Mouse (Mus musculus) layer of hippocampus, adult 2 months (tissue): ENCODE results near the gene Grik2. TPM values are rescaled to one million over a fixed set of nuclear protein-coding genes. Genes with fewer than 3 reads are reported as not detected.

ENCODE experiments used
- DNase-seq, 2 experiments: peaks; one replicate each; pipeline ENCODE4 v3.0.0; 2022; ENCODE audit warnings: low spot score in 2 of 2
- H3K27ac ChIP-seq: fragments of 200-600 bp; 2 replicates; pipeline ENCODE4 v1.8.1; 2022
- H3K4me3 ChIP-seq: fragments of 200-600 bp; 2 replicates; pipeline ENCODE4 v1.8.1; 2022; ENCODE audit warnings: mild to moderate bottlenecking
- CTCF ChIP-seq: fragments of 200-600 bp; conservative IDR thresholded peaks from 2 replicates; pipeline ENCODE4 v1.8.1; 2022; ENCODE audit warnings: antibody characterized with exemption, mild to moderate bottlenecking, moderate library complexity
- total RNA-seq, 2 experiments: library from RNA; stranded (reverse); gene quantifications; 2 replicates each; pipeline ENCODE4 v1.2.3; 2021

Gene Grik2
- total RNA-seq, 2 experiments from 2014 or later, result 101 to 112 TPM

DNA sequence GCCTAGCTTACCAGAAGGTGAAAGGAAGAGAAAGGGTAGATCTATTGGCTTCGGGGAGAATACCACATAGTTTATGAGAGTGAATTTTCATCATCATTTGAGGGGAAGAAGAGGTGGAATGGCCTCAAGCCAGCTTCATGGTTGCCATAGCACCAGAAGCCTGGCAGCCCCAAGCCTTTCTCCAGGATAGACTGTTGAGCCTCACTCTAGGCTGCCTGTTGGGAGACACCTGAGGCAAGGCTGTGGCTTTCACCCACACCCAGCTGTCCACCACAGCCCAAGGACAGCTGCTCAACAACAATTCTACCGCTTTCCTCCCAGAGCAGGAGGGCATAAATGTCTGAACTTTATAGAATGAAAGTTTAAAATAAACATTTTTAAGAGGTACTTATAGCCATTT, 8.1 kb downstream of the Grik2 start:
- peak in 1 of 2 experiments; percentile 61 for DNase-seq

DNA sequence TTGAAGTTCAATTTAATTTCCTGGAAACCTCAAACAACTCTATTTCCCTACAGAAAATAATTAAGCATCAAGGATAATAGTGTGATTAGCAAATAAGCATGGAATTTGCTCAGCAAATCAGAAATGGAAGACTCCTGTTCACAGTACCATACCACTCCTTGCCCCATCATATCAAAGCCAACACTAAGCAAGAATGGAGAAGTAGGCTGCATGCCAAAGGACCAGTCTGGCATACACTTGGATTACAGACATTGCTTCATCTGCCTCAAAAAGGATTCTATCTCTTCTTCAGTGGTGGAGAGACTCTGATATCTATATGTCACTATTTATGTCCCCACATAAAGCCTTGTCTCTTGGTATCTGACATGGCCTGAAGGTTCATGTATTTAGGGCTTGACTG, 19.7 kb downstream of the Grik2 start:
- Histone ChIP-seq H3K4me3 (no peak overlapping the region), H3K27ac (no peak overlapping the region)
- DNase-seq, result no peak
- TF ChIP-seq CTCF, result no peak

More for the DNA sequence above, 8.1 kb downstream of the Grik2 start:
- Histone ChIP-seq H3K4me3 (peak overlapping the region; percentile 78), H3K27ac (peak overlapping the region; percentile 97)
- TF ChIP-seq CTCF, result no peak

DNA sequence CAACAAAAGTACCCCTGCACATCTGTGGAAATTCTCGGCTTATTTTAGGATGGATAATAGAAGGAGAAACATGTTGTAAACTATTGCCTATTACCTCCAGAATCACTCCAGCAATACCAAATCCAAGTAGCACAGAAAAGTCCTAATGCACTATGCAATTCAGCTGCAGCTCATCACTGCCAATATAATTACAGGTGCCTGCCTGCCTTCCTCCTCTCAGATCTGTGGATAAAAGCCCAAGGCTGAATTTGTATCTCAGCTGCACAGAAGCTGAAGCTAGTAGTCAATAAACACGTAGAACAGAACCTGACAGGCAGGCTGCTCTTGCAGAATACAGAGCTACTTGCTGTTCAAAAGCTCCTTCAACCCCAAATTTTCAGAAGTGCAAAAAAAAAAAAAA, 21.0 kb downstream of the Grik2 start:
- H3K4me3 ChIP-seq, result no peak overlapping the region
- H3K27ac ChIP-seq, result 0 out of 2 replicates have a peak overlapping the region, but pooled peaks have one; percentile 12
- TF ChIP-seq CTCF, result no peak
- no peak for DNase-seq

DNA sequence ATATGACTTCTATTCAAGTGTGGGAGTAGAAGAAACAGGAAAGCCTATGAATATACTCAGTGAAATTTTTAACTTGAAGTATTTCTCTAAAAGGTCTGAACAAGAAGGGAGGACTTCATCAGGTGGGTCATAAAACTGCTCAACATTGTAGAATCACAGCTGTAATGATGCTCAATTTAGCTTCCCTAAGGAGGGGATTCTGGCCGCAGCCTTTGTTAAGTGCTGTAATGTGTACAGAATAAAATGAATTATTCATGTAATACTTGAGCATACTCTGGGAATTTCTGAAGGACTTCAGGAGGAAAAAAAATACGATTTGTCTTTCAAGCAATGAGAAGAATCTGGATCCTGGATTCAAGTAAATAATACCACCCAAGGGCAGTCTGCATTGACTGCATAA, 26.0 kb downstream of the Grik2 start:
- Histone ChIP-seq H3K27ac (no peak overlapping the region), H3K4me3 (no peak overlapping the region)
- DNase-seq, result no peak
- no peak for TF ChIP-seq CTCF

DNA sequence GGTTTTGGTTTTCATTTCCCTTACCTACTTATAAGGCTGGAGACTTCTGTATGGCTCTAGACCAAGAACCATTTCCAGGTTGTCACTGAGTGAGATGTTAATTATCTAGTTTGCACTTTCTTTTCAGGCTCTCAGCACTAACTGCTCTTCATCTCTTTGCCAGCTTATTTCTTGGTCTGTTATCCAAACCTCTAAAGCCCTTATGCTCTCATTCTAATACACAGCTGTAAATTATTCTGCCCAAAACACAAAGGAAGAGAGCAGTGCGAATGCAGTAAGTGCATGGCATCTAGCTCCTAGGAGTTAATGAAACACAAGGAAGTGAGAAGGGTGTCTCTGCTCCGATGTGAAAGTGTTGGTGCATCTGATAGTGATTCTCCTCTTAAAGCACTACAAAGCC, 36.8 kb downstream of the Grik2 start:
- no peak for DNase-seq
- Histone ChIP-seq H3K4me3 (no peak overlapping the region), H3K27ac (peak overlapping the region; percentile 0; the same call in 1 of the 2 replicates)
- no peak for TF ChIP-seq CTCF

DNA sequence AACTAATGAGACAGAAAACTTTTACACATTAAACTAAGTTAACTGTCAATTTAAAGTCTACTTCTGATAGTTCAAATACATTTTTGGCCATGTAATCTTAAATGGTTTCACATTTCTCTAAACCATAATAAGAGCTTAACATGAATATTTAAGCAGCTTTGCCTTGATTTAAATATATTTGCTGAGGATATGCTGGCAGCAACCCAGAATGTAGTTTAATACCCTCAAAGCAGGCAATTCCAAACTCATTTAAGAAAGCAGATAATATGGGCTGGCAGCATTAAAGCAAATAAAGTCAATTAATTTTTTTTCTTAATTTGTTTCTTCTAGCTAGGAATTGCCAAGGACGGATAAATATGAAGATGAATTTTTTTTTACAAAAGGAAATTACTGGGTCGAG, 56.7 kb downstream of the Grik2 start:
- DNase-seq, result no peak
- no peak for TF ChIP-seq CTCF
- Histone ChIP-seq H3K4me3 (no peak overlapping the region), H3K27ac (no peak overlapping the region)

DNA sequence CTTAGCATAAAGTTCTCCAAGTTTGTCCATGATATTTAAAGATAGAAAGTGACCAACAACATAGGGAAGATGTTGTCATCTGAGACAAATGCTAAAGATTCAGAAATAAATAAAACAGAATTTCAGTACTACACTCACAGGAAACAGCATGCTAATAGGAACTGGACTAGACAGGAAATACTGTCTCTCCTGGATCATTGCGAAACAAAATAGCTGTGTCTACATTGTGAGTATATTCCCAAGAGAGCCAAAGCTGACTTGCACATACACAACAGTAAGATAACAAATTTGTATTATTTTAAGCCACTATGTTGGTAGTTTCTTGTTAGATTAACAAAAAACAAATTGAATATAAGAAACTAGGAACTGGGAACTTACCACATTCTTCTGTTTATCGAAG, 64.9 kb downstream of the Grik2 start:
- Histone ChIP-seq H3K4me3 (no peak overlapping the region), H3K27ac (no peak overlapping the region)
- no peak for TF ChIP-seq CTCF
- DNase-seq, result no peak

DNA sequence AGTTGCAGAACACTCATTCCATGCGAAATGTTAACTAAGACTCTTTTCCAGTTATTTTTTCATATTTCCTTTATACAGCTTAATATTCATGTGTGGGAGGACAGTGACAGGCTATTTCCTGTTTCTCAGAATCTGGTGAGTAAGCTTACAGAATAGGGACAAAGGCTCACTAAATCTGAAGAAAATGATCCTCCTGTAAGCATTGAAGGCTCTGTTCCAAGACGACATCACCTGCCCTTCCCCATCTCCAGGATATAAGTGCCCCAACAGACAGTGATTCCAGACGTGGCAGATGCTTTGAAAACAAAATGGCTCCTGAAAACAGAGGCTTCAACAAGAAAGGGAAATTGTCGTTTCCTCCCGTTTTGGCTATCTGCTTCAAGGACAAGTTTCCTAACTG, 71.7 kb downstream of the Grik2 start:
- H3K4me3 ChIP-seq, result no peak overlapping the region
- TF ChIP-seq CTCF, result no peak
- no peak for DNase-seq
- peak overlapping the region; percentile 20; the same call in 1 of the 2 replicates for H3K27ac ChIP-seq

DNA sequence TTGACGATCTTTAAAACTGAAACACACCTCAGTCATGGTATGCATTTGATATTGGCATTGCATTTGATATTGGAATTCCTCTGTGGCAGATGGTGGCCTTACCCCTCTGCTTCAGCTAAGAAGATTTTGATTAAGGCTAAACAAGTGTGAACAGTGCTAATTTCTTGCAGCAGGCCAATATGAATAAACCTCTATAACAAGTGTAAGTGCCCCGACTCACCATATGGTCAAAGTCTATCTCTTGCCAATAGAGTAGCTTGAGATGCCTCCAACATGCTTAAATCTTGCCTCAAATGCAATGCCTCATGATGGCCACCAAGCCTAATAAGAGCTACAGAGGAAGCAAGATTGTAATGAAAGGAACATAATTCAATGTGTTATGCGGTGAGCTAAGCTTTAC, 78.8 kb downstream of the Grik2 start:
- Histone ChIP-seq H3K27ac (no peak overlapping the region), H3K4me3 (no peak overlapping the region)
- TF ChIP-seq CTCF, result peak; percentile 23
- DNase-seq, result no peak

DNA sequence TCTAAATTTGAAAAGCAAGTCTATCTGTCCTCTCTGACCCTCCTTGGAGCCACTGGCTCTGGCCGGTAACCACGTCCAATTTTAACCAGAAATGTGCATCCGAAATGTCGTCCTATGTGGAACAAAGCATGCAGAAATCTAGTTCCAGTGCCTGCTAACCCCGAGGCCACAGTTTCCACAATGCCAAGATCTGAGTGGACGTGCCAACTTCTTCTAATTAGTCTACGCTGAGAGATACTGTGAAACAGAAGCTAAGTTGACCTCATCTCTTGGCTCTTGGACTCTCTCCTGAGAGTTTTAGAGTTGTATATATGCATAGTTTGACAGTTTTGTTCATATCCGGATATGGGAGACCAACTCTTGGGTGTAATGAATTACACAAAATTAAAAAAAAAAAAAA, 84.1 kb downstream of the Grik2 start:
- DNase-seq, result no peak
- Histone ChIP-seq H3K4me3 (no peak overlapping the region), H3K27ac (no peak overlapping the region)
- TF ChIP-seq CTCF, result no peak

DNA sequence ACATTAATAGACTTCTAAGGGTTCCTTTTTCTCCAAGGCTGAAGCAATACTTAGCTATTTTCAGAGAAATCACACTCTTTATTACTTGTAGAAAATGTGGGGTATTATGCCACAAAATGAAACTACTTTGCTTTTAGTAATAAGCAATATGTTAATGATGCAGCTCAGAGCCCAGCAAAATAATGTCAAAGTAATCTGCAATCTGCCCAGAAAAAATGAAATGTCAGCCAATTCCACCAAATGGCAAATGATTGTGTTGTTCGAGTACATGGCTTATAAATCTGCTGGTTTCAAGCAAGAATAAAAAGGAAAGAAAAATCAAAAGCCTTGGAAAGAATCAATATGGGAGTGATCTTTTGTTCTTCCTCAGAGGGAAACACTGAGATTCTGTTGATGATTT, 136.2 kb downstream of the Grik2 start:
- H3K27ac ChIP-seq, result peak overlapping the region; percentile 92
- peak overlapping the region; percentile 20; the same call in 1 of the 2 replicates for H3K4me3 ChIP-seq
- TF ChIP-seq CTCF, result no peak
- DNase-seq, result peak; percentile 59 to 81

DNA sequence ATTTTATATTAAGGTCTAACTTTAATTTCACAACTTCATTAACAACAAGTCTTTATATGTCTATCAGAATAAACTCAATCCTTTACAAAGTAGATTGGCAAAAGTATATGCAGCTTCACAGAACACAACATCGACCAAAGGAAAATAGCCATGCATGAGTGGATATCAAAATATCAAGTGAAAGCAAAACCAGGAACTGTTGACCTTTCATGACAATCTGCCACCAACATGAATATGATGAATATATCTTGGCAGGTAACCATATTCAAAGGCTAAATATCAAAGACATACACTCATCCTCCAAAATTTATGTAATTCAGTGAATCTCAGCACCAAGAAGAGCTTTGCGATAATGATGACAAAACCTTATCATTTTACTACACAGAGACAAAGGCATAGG, 141.4 kb downstream of the Grik2 start:
- no peak for DNase-seq
- H3K27ac ChIP-seq, result peak overlapping the region; percentile 77
- TF ChIP-seq CTCF, result no peak
- no peak overlapping the region for H3K4me3 ChIP-seq

DNA sequence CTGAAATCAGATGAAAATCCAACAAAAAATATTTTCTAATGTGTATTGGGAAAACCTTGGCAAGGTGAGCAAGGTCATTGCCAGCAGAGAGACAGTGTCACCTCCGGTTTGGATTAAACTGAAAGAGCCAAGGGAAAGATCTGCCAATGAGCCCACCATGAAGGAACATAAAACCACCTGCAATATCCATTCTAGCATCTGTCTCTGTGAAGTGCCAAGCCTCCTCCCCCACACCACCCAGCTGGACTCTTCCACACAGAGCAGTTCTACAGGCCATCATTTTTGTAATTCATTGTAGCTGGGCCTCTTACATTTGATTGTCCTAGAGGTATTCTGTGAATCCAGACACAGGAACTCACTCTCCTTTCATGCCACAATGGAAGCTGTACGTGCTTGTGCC, 148.7 kb downstream of the Grik2 start:
- no peak overlapping the region for H3K4me3 ChIP-seq
- peak in 1 of 2 experiments; percentile 17 for DNase-seq
- TF ChIP-seq CTCF, result no peak
- H3K27ac ChIP-seq, result peak overlapping the region; percentile 25; the same call in 1 of the 2 replicates

DNA sequence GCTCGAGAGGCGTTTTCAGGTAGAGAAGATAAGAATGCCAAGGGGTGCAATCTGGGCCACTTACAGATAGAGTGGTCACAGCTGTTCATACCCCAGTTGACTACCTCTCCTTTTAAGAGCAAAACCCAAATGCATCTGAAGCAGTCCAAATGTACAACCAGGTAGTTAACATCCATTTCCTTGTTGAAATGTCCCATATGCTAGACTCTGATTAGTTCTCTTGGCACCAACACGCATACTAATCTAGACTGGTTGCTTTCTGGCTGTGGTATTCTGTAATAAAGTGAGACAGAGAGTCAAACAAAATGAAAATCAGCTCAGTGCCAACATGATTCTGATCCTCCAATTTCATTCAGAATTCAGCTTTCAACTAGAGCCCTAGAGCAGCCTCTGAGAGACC, 164.6 kb downstream of the Grik2 start:
- DNase-seq, result no peak
- Histone ChIP-seq H3K27ac (peak overlapping the region; percentile 58), H3K4me3 (no peak overlapping the region)
- TF ChIP-seq CTCF, result no peak

DNA sequence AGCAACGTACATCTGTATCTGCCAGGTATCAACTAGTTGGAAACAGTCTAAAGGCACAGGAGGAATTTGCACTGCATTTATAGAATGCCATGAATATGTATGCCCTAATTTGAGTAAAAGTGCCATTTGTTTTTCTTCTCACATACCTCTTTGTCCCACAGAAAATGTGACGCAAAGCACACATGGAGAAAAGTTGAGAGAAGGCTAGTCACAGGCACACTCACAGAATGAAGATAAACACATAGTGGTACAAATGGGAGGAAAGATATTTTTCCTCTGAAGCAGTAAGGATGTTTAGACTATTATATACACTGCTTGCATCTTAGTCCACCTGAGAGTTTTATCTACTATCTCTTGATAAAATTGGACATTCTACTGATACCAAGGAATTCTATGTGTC, 190.9 kb downstream of the Grik2 start:
- no peak for DNase-seq
- Histone ChIP-seq H3K4me3 (no peak overlapping the region), H3K27ac (no peak overlapping the region; the same call in 1 of the 2 replicates)
- no peak for TF ChIP-seq CTCF
